Mouse (Mus musculus) embryonic facial prominence, embryonic 14.5 days (tissue): ENCODE data around the gene Gm20828. TPM values are rescaled to one million over a fixed set of nuclear protein-coding genes. Genes with fewer than 3 reads are reported as not detected.
"Not testable (repeated sequence)": the region's sequence is repeated elsewhere in the genome, so short reads cannot be mapped to it uniquely, and the experiment has no call there.

Experiments used
- ATAC-seq: fragments of 200-750 bp; cut with Nextera tagmentation; 2 replicates; pipeline ENCODE4 v1.8.0; 2017; ENCODE audit warnings: low read depth, moderate number of reproducible peaks, moderate TSS enrichment
- DNase-seq: peaks from one replicate; pipeline ENCODE4 v3.0.0-alpha.2; 2015; ENCODE audit warnings: low spot score
- H3K27ac ChIP-seq: fragments of 300-500 bp; sonication (generic); replicated peaks from 2 replicates; pipeline ENCODE4 v1.5.1; 2014; ENCODE audit warnings: low read depth, mild to moderate bottlenecking, low read length, moderate library complexity
- H3K27me3 ChIP-seq: fragments of 300-500 bp; sonication (generic); replicated peaks from 2 replicates; pipeline ENCODE4 v1.6.1; 2014; ENCODE audit warnings: low read length; ENCODE audit not compliant: control insufficient read depth, insufficient read depth
- H3K36me3 ChIP-seq: fragments of 300-500 bp; sonication (generic); 2 replicates; pipeline ENCODE4 v1.6.1; 2014; ENCODE audit warnings: low read length, mixed read lengths; ENCODE audit not compliant: control insufficient read depth, insufficient read depth
- H3K4me1 ChIP-seq: fragments of 300-500 bp; sonication (generic); 2 replicates; pipeline ENCODE4 v1.6.1; 2014; ENCODE audit warnings: antibody characterized with exemption, low read length; ENCODE audit not compliant: control insufficient read depth, insufficient read depth
- H3K4me2 ChIP-seq: fragments of 300-500 bp; sonication (generic); 2 replicates; pipeline ENCODE4 v1.6.1; 2014; ENCODE audit warnings: low read depth, mild to moderate bottlenecking, low read length, moderate library complexity, mixed read lengths
- H3K4me3 ChIP-seq: fragments of 300-500 bp; sonication (generic); 2 replicates; pipeline ENCODE4 v1.5.1; 2014; ENCODE audit warnings: low read depth, mild to moderate bottlenecking, low read length
- H3K9ac ChIP-seq: fragments of 300-500 bp; sonication (generic); 2 replicates; pipeline ENCODE4 v1.6.1; 2014; ENCODE audit warnings: low read depth, mild to moderate bottlenecking, low read length, moderate library complexity, mixed read lengths
- H3K9me3 ChIP-seq: fragments of 300-500 bp; sonication (generic); 2 replicates; pipeline ENCODE4 v1.6.1; 2016; ENCODE audit warnings: low read length; ENCODE audit not compliant: control insufficient read depth
- WGBS: fragments of 180-500 bp; shearing (Covaris S2); extraction: QIAGEN DNeasy Blood & Tissue Kit; methylation state at CpG from one replicate; pipeline ENCODE4 v1.1.7; 2014; 5-methylcytosine and 5-hydroxymethylcytosine counted together
- polyA plus RNA-seq: library from polyadenylated mRNA; unstranded; fragments of >200 nt; fragmentation: Nextera tagmentation; extraction: Ambion mirVana; gene quantifications from 2 replicates; pipeline ENCODE4 v1.2.1, GENCODE M21; 2014

Gene Gm20828
- polyA plus RNA-seq: not detected in 2 replicates

GRCm38 (mm10) chrY:11199274-11199673 is at the start of gene Gm20828:
Gene Gm20828 (minus strand): TSS chrY:11199374.
- not testable (repeated sequence) for H3K4me3 ChIP-seq

More at GRCm38 (mm10) chrY:11199274-11199673, at the start of gene Gm20828:
- DNase-seq, H3K27ac ChIP-seq, H3K9me3 ChIP-seq, H3K27me3 ChIP-seq, H3K9ac ChIP-seq, H3K4me2 ChIP-seq, H3K36me3 ChIP-seq, H3K4me1 ChIP-seq, ATAC-seq: not testable (repeated sequence)
- no CpG with 5 or more reads among the region's 3 CpGs for WGBS
